Mouse (Mus musculus): ENCODE results near the gene Itpripl2.

DNA sequence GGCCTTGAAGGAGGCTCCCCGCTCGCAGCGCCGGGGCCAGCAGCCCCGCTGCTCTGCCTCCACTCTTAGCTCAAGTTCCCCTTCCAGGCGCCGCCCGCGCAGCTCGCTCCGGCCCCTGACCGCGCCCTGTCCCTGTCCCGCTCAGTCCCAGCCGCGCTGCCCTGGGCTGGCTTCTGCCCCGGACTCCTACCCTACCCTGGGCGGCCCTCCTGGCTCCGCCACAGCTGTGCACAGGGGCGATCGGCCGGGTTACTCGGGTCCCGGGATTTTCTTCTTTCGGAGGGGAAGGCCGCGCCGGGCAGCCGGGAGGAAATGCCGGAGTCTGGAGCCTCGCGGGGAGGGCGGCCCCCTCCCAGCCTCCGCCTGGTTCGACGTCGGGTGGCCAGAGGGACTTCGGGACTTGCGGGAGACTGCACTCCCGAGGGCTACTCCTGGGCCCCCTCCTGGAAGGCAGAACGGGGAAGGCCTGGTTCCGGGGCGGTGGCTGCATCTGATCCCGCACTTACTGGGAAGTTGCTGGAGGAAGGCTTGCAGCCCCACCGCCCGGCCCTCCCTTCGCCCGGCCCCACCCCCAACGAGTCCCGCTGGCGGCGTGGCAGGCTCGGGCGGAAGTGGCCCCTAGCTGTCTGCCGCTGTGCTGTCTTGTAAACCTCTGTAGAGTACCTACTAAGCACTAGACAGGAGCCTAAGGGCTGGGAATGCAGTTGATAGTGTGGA lies at the start of gene Itpripl2:
- TF ChIP-seq POLR2A (IDR thresholded peaks at IDR 0.05; ENCODE audit: insufficient read depth, low read length), result no peak
- TF ChIP-seq CTCF (IDR thresholded peaks at IDR 0.05; ENCODE audit: low read depth, low read length), result no peak

Measured in ES-Bruce4 (cell line).